Mouse (Mus musculus) layer of hippocampus, postnatal 25 days (tissue): Measurements from ENCODE around the gene Ezh1. TPM values are rescaled to one million over a fixed set of nuclear protein-coding genes. Genes with fewer than 3 reads are reported as not detected.

Experiments used
- DNase-seq, 2 experiments: peaks; one replicate each; pipeline ENCODE4 v3.0.0; 2022; ENCODE audit warnings: mixed read lengths in 2 of 2, low spot score in 1 of 2; ENCODE audit errors: extremely low spot score in 1 of 2
- total RNA-seq, 2 experiments: library from RNA; stranded (reverse); gene quantifications; 2 replicates each; pipeline ENCODE4 v1.2.3; 2021

Gene Ezh1
- 10 to 100 TPM; 57.1 to 62.1 TPM for total RNA-seq

GRCm38 (mm10) chr11:101226065-101226701, at the start of gene Ezh1:
Gene Ezh1 (minus strand): TSS chr11:101226463.
- peak; percentile 78 to 89 for DNase-seq

- DNase-seq, result no peak
Observed at GRCm38 (mm10) chr11:101275309-101275708, 49.0 kb upstream of the Ezh1 start.

GRCm38 (mm10) chr11:101272446-101272845, 46.2 kb upstream of the Ezh1 start:
- no peak for DNase-seq

- no peak for DNase-seq
Observed at GRCm38 (mm10) chr11:101269577-101270116, 43.4 kb upstream of the Ezh1 start.

GRCm38 (mm10) chr11:101265906-101266305, 39.6 kb upstream of the Ezh1 start:
- DNase-seq, result no peak

GRCm38 (mm10) chr11:101264954-101265471, 38.8 kb upstream of the Ezh1 start:
- no peak for DNase-seq

- no peak for DNase-seq
Observed at GRCm38 (mm10) chr11:101263989-101264280, 37.7 kb upstream of the Ezh1 start.

GRCm38 (mm10) chr11:101263138-101263988, 37.1 kb upstream of the Ezh1 start:
- DNase-seq, result no peak

GRCm38 (mm10) chr11:101262272-101262967, 36.2 kb upstream of the Ezh1 start:
- DNase-seq, result no peak

- no peak for DNase-seq
Observed at GRCm38 (mm10) chr11:101260826-101261380, 34.6 kb upstream of the Ezh1 start.

GRCm38 (mm10) chr11:101259948-101260825, 33.9 kb upstream of the Ezh1 start, which contains the start of gene Wnk4:
Gene Wnk4 (plus strand): TSS chr11:101260567.
- DNase-seq, result no peak

- peak; percentile 42 to 49 for DNase-seq
Observed at GRCm38 (mm10) chr11:101259261-101259712, 33.0 kb upstream of the Ezh1 start.

- no peak for DNase-seq
Observed at GRCm38 (mm10) chr11:101255826-101256775, 29.8 kb upstream of the Ezh1 start.

- DNase-seq, result peak; percentile 71 to 77
Observed at GRCm38 (mm10) chr11:101253613-101254389, 27.5 kb upstream of the Ezh1 start, which contains the start of gene Vps25. Gene Vps25 (plus strand): TSS chr11:101253707.

- DNase-seq, result no peak
Observed at GRCm38 (mm10) chr11:101252941-101253340, 26.7 kb upstream of the Ezh1 start.

- no peak for DNase-seq
Observed at GRCm38 (mm10) chr11:101251031-101251430, 24.8 kb upstream of the Ezh1 start.

- DNase-seq, result peak; percentile 41 to 75
Observed at GRCm38 (mm10) chr11:101248258-101248994, 22.2 kb upstream of the Ezh1 start.
